Mouse (Mus musculus) kidney, adult 2 months (tissue): ENCODE results near the gene Srxn1. TPM values are rescaled to one million over a fixed set of nuclear protein-coding genes. Genes with fewer than 3 reads are reported as not detected.

Experiments
- DNase-seq: peaks from one replicate; pipeline ENCODE4 v3.0.0; 2021
- H3K27ac ChIP-seq: fragments of 200-500 bp; 2 replicates; pipeline ENCODE4 v1.5.1; 2012; ENCODE audit warnings: low read depth, low read length, control low read depth, inconsistent platforms; ENCODE audit not compliant: insufficient read depth
- H3K27me3 ChIP-seq: fragments of 200-500 bp; replicated peaks from 2 replicates; pipeline ENCODE4 v1.6.1; 2012; ENCODE audit warnings: mild to moderate bottlenecking, moderate library complexity, low read length, inconsistent platforms; ENCODE audit not compliant: control insufficient read depth, insufficient read depth
- H3K36me3 ChIP-seq: fragments of 200-500 bp; 2 replicates; pipeline ENCODE4 v1.6.1; 2012; ENCODE audit warnings: mild to moderate bottlenecking, moderate library complexity, low read length, inconsistent platforms; ENCODE audit not compliant: control insufficient read depth, insufficient read depth
- H3K4me1 ChIP-seq: fragments of 200-500 bp; 2 replicates; pipeline ENCODE4 v1.6.1; 2011; ENCODE audit warnings: low read length; ENCODE audit not compliant: control insufficient read depth, insufficient read depth
- H3K4me3 ChIP-seq: fragments of 200-500 bp; 2 replicates; pipeline ENCODE4 v1.5.1; 2011; ENCODE audit warnings: mild to moderate bottlenecking, low read depth, low read length, control low read depth; ENCODE audit not compliant: insufficient read depth
- CTCF ChIP-seq: fragments of 200-500 bp; conservative IDR thresholded peaks from 2 replicates; pipeline ENCODE4 v1.5.1; 2011; ENCODE audit warnings: low read depth, mild to moderate bottlenecking, control low read depth, low read length, moderate library complexity, mixed read lengths; ENCODE audit not compliant: insufficient read depth, insufficient read length
- POLR2A ChIP-seq: fragments of 200-500 bp; IDR thresholded peaks from one replicate; pipeline ENCODE4 v1.6.1; 2011; ENCODE audit warnings: low read depth, low read length, control low read depth
- whole genome bisulfite sequencing: fragments of 180-500 bp; shearing (Covaris S2); methylation state at CpG from one replicate; pipeline ENCODE4 v1.1.7; 2018; 5-methylcytosine and 5-hydroxymethylcytosine counted together
- polyA plus RNA-seq: library from polyadenylated mRNA; depleted of rRNA; stranded (reverse); fragments of >200 nt; gene quantifications from 2 replicates; pipeline ENCODE4 v1.2.3, GENCODE M21; 2012

Srxn1 gene
- polyA plus RNA-seq, 1 experiment: 113 TPM

- H3K4me3 ChIP-seq: no peak overlapping the region
- H3K36me3 ChIP-seq: no peaks in the 10 kb centered on the region
- no peaks in the 10 kb centered on the region for H3K27me3 ChIP-seq
- no peak for TF ChIP-seq CTCF
- no peak for TF ChIP-seq POLR2A
- no peak for DNase-seq
- 71% methylated on average over 2 of the region's 2 CpGs for WGBS
- no peak overlapping the region for H3K27ac ChIP-seq
- H3K4me1 ChIP-seq: no peaks in the 10 kb centered on the region
Measured at GRCm38 (mm10) chr2:152069941-152070340, 35.4 kb upstream of the Srxn1 start.

GRCm38 (mm10) chr2:152074521-152074920 is 30.8 kb upstream of the Srxn1 start:
- no peaks in the 10 kb centered on the region for H3K27me3 ChIP-seq
- no peak for TF ChIP-seq POLR2A
- no peak for TF ChIP-seq CTCF
- 88% methylated on average over 2 of the region's 2 CpGs for WGBS

GRCm38 (mm10) chr2:152075294-152075889 is 29.9 kb upstream of the Srxn1 start:
- 40% methylated on average over 9 of the region's 9 CpGs for WGBS
- peak; percentile 33 for DNase-seq
- H3K4me3 ChIP-seq: no peak overlapping the region
- no peaks in the 10 kb centered on the region for H3K36me3 ChIP-seq
- no peak overlapping the region for H3K27ac ChIP-seq
- no peaks in the 10 kb centered on the region for H3K4me1 ChIP-seq
- TF ChIP-seq CTCF: no peak
- TF ChIP-seq POLR2A: no peak
- H3K27me3 ChIP-seq: no peaks in the 10 kb centered on the region

More at GRCm38 (mm10) chr2:152074521-152074920, 30.8 kb upstream of the Srxn1 start:
- DNase-seq: no peak
- no peak overlapping the region for H3K4me3 ChIP-seq
- no peak overlapping the region for H3K27ac ChIP-seq
- H3K36me3 ChIP-seq: no peaks in the 10 kb centered on the region
- H3K4me1 ChIP-seq: no peaks in the 10 kb centered on the region

DNA sequence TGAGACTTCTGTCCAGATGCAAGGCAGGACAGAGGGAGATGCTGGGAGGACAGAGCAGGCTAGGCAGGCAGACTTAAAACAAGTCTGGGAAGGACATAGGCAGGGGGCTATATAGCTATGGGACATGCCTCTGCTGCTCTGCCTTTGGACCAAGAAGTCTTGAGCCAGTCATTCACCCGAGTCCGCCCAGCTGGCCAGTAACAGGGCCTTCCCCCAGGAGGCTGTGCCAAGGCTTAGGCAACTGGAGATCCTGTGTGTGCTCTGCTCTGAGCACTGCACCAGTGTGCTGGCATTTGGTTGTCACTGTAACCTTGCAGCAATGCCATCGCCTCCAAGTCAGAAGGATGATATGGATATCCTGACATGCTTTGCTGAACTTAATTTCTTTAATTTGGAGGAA is 28.0 kb upstream of the Srxn1 start:
- WGBS: 63% methylated on average over 3 of the region's 3 CpGs
- Histone ChIP-seq H3K4me3 (no peak overlapping the region), H3K36me3 (no peaks in the 10 kb centered on the region), H3K27ac (no peak overlapping the region), H3K27me3 (no peaks in the 10 kb centered on the region), H3K4me1 (no peaks in the 10 kb centered on the region)
- TF ChIP-seq POLR2A (no peak), CTCF (no peak)
- DNase-seq: no peak

DNA sequence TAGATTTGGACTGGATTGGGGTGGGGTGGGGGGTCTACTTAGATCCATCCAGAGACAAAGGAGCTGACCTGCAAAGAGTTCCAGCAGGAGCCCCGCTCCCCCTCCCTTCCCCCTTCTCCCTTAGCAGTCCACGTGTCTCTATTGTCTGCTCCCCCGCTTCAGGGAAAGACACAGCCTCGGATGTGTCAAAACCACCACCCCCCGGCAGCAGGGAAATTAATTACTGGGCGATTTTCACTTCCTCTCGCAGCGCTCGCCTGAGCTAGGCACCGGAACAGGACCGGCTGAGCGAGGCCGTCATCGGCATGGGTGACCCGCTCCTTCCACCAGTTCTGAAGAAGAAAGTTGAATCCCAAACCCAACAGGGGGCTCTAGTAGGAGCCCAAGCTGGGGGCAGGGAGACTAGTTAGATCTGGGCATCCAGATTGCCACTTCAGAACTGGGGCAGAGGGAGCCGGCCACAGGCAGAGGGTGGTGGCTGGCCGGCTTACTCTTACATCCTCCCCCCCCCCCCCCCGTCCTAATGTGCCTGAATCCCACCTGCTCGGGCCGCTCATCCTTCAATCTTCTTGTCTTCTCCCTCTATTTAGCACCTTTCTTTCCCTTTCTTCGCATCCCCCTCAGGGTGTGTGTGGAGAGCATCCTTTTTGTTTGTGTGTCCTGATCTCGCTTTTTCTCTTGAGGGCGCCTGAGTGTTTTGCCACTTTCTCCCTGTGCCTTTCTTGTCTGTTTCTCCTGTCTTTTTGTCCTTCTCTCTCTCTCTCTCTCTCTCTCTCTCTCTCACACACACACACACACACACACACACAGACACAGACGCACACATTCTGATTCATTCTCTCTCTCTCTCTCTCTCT is 24.4 kb upstream of the Srxn1 start, which contains the start of gene Scrt2:
Scrt2 (plus strand) TSS at position 845 of the 857 bp plus-strand sequence.
- DNase-seq: no peak
- no peaks in the 10 kb centered on the region for H3K4me1 ChIP-seq
- 1% methylated on average over 24 of the region's 24 CpGs for WGBS
- TF ChIP-seq POLR2A (no peak), CTCF (no peak)
- no peaks in the 10 kb centered on the region for H3K27me3 ChIP-seq
- no peaks in the 10 kb centered on the region for H3K36me3 ChIP-seq
- H3K27ac ChIP-seq: no peak within 1 kb of the TSS
- H3K4me3 ChIP-seq: peak within 1 kb of the TSS; percentile 18; the same call in 1 of the 2 replicates

GRCm38 (mm10) chr2:152081641-152082448 is 23.5 kb upstream of the Srxn1 start:
- Histone ChIP-seq H3K36me3 (no peaks in the 10 kb centered on the region), H3K4me1 (no peaks in the 10 kb centered on the region), H3K27ac (no peak overlapping the region), H3K4me3 (peak overlapping the region; percentile 18; the same call in 1 of the 2 replicates), H3K27me3 (no peaks in the 10 kb centered on the region)
- WGBS: 1% methylated on average over 81 of the region's 81 CpGs
- TF ChIP-seq POLR2A (no peak), CTCF (no peak)
- DNase-seq: peak; percentile 79
